8 mouse cellular contexts compared by ENCODE assay signal in the genomic region with DNA sequence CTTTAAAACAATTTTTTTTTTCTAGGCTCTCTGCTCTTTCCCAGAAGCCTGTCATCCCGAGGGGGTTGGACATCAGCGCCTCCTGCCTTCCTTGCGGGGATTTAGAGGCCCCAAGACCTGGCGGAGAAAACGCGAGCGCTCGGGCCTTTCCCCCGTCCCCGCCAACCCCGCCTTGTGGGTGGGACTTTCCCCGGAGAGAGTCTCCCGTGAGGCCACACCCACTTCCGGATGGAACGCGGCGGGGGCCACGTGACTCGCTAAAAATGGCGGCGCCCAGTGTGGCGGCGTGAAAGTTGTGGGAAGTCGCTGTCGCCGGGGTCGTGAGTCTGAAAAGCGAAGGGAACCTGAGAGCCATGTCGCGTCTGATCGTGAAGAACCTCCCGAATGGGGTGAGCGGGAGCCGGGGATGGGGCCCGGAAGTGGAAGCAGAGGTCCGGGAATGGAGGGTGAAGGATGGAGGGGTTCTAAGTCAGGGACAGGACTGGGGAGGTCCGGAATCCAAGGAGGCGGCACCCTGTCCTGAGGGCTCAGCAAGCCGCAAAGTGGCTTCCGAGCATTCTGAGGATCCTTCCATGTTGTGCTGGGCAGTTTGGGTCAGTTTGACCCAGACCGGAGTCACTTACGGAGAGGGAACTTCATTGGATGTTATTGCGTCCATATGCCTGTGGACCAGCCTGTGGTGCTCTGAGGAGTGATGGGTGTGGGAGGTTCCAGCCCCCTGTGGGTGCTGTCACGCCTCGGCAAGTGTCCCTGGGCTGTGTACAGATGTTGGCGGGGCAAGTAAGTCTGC. TPM values are rescaled to one million over a fixed set of nuclear protein-coding genes. Genes with fewer than 3 reads are reported as not detected.
A peak's percentile ranks its signal among the peaks of the same experiment; 100 is the strongest.
DNase-seq lines count a peak whose midpoint lies in the region; ATAC-seq and TF ChIP-seq lines count a peak whose summit lies in the region.

A gene (plus strand): TSS at position 205 of the 790 bp plus-strand sequence.

- peak within 1 kb of the TSS; percentile 87 to 96 for H3K4me3 ChIP-seq in ES-E14 (ENCODE audit: insufficient read depth in 1 of 2, low read depth in 1 of 2, low read length in 2 of 2, poor library complexity in 1 of 2, severe bottlenecking in 1 of 2)
- peak within 1 kb of the TSS; percentile 87 for H3K4me3 ChIP-seq in forebrain, embryonic 16.5 days (replicated peaks; ENCODE audit: low read length)
- H3K4me3 ChIP-seq in lung, embryonic 15.5 days, result peak within 1 kb of the TSS; percentile 77

- in situ Hi-C loops in ES-E14 (cut with MboI; ENCODE audit: low sequenced_read_pairs in 2 of 2, unreplicated experiment in 2 of 2), result no loop called here

- WGBS in forebrain, embryonic 16.5 days, result under 1% methylated on average over 46 of the region's 46 CpGs
- under 1% methylated on average over 46 of the region's 46 CpGs for WGBS in lung, embryonic 15.5 days

- H3K27me3 ChIP-seq in forebrain, embryonic 16.5 days (replicated peaks; ENCODE audit: control insufficient read depth, insufficient read depth, low read length), result no peaks in the 10 kb centered on the region
- no peaks in the 10 kb centered on the region for H3K27me3 ChIP-seq in lung, embryonic 15.5 days

- peaks cover 26% of the 10 kb centered on the region for H3K36me3 ChIP-seq in ES-E14 (ENCODE audit: control insufficient read depth, insufficient read depth, low read length, poor library complexity, severe bottlenecking)
- peaks cover 13% of the 10 kb centered on the region for H3K36me3 ChIP-seq in forebrain, embryonic 16.5 days (ENCODE audit: control insufficient read depth, insufficient read depth)
- H3K36me3 ChIP-seq in lung, embryonic 15.5 days, result peaks cover 23% of the 10 kb centered on the region

- peaks cover 0 to 3% of the 10 kb centered on the region in 2 experiments; a peak in 2 of 4 replicates for H3K4me1 ChIP-seq in ES-E14 (ENCODE audit: control insufficient read depth in 2 of 2, insufficient read depth in 2 of 2, low read length in 2 of 2, poor library complexity in 1 of 2)
- peaks cover 7% of the 10 kb centered on the region for H3K4me1 ChIP-seq in forebrain, embryonic 16.5 days (replicated peaks; ENCODE audit: control insufficient read depth, insufficient read depth, low read length)
- H3K4me1 ChIP-seq in lung, embryonic 15.5 days, result 0 out of 2 replicates have a peak, but pooled peaks cover 6% of the 10 kb centered on the region

- H3K9ac ChIP-seq in ES-E14 (ENCODE audit: insufficient read depth, low read depth, low read length, poor library complexity, severe bottlenecking), result peak within 1 kb of the TSS; percentile 96
- peak within 1 kb of the TSS; percentile 65 for H3K9ac ChIP-seq in forebrain, embryonic 16.5 days (replicated peaks; ENCODE audit: low read depth, low read length)
- peak within 1 kb of the TSS; percentile 61 for H3K9ac ChIP-seq in lung, embryonic 15.5 days

- H3K9me3 ChIP-seq in ES-E14 (ENCODE audit: control insufficient read depth, insufficient read depth, low read depth, low read length), result no peaks in the 10 kb centered on the region
- no peaks in the 10 kb centered on the region for H3K9me3 ChIP-seq in forebrain, embryonic 16.5 days (ENCODE audit: control insufficient read depth, low read length)
- H3K9me3 ChIP-seq in lung, embryonic 15.5 days, result no peaks in the 10 kb centered on the region

- H3K27ac ChIP-seq in ES-E14 (ENCODE audit: insufficient read depth, low read depth, low read length, poor library complexity, severe bottlenecking), result peak within 1 kb of the TSS; percentile 30; the same call in 1 of the 2 replicates
- peak within 1 kb of the TSS; percentile 25; the same call in 1 of the 2 replicates for H3K27ac ChIP-seq in forebrain, embryonic 16.5 days (ENCODE audit: low read length)
- no peak within 1 kb of the TSS; the same call in 1 of the 2 replicates for H3K27ac ChIP-seq in lung, embryonic 15.5 days

- ATAC-seq in forebrain, embryonic 16.5 days, result peak; percentile 92
- peak; percentile 86 for ATAC-seq in lung, embryonic 15.5 days (ENCODE audit: borderline replicate concordance, extremely low read depth, low FRiP score, low TSS enrichment)

- H3K4me2 ChIP-seq in forebrain, embryonic 16.5 days (ENCODE audit: low read length), result peak within 1 kb of the TSS; percentile 98
- H3K4me2 ChIP-seq in lung, embryonic 15.5 days, result peak within 1 kb of the TSS; percentile 77

- peak; percentile 94 for DNase-seq in ES-E14 (ENCODE audit: low read depth, low spot score)
- DNase-seq in cerebellum, adult 11-12 months, result peak; percentile 91
- peak; percentile 96 for DNase-seq in heart, postnatal 4 days
- peak; percentile 84 to 86 for DNase-seq in layer of hippocampus, adult 8-10 months (ENCODE audit: low spot score in 2 of 2)
- DNase-seq in ovary, adult 18-20 months (ENCODE audit: low spot score), result peak; percentile 84
- DNase-seq in thymus, postnatal 0 days (ENCODE audit: low spot score), result peak; percentile 91

TF ChIP-seq in ES-E14, 5 proteins besides CTCF, POLR2A, EP300 and RAD21:
- TF ChIP-seq ZC3H11A (IDR thresholded peaks at IDR 0.05; ENCODE audit: borderline replicate concordance, low read depth, low read length) (no peak), HCFC1 (IDR thresholded peaks at IDR 0.05; ENCODE audit: borderline replicate concordance, insufficient read depth, low read length) (peak; percentile 81), ZNF384 (IDR thresholded peaks at IDR 0.05; ENCODE audit: low read depth, low read length) (no peak)

RNA-seq across cellular contexts. Expression of the gene that starts here (rescaled TPM):
- total RNA-seq in ES-E14 (2012; rRNA removed), result 66.1 and 67.6 TPM in 2 replicates
- 16.4 and 16.9 TPM in 2 replicates for polyA plus RNA-seq in forebrain, embryonic 16.5 days (2015; fragmentation: Nextera tagmentation; extraction: Ambion mirVana)
- total RNA-seq in heart, postnatal 4 days (2021), result 10 to 100 TPM; 18.4 to 21.7 TPM
- total RNA-seq in layer of hippocampus, adult 8-10 months (2022), result 10 to 100 TPM; 20.0 to 26.3 (median 21.1) TPM
- polyA plus RNA-seq in lung, embryonic 15.5 days (2015; fragmentation: Nextera tagmentation; extraction: Ambion mirVana), result 19.7 and 21.3 TPM in 2 replicates
- 24.0 and 24.7 TPM in 2 replicates for polyA plus RNA-seq in thymus, postnatal 0 days (2015; fragmentation: Nextera tagmentation; extraction: Ambion mirVana)
